Mouse (Mus musculus) thymus, adult 2 months (tissue): Measurements from ENCODE around the gene Ttc33.

Source experiments
- CTCF ChIP-seq: fragments of 200-500 bp; IDR thresholded peaks from 2 replicates; pipeline ENCODE4 v1.5.1; 2012; ENCODE audit warnings: mild to moderate bottlenecking, control low read depth, low read length, moderate library complexity, borderline replicate concordance; ENCODE audit not compliant: control insufficient read depth, poor library complexity, insufficient read depth; ENCODE audit errors: extremely low read depth
- POLR2A ChIP-seq: fragments of 200-500 bp; IDR thresholded peaks from 2 replicates; pipeline ENCODE4 v1.6.1; 2012; ENCODE audit warnings: mild to moderate bottlenecking, low read length, control low read depth, moderate library complexity; ENCODE audit not compliant: control insufficient read depth, poor library complexity, insufficient read depth; ENCODE audit errors: extremely low read depth

- TF ChIP-seq POLR2A (no peak), CTCF (no peak)
These were observed 10.7 kb downstream of the Ttc33 start for GRCm38 (mm10) chr15:5195987-5196514.
